Mouse (Mus musculus): Measurements from ENCODE around the gene Psmd4.

- TF ChIP-seq POLR2A (IDR thresholded peaks at IDR 0.05; ENCODE audit: extremely low read depth, insufficient read depth, low read length) (no peak), CTCF (IDR thresholded peaks at IDR 0.05; ENCODE audit: low read depth, low read length) (no peak)
Observed at GRCm38 (mm10) chr3:95002569-95002968, 39.8 kb downstream of the Psmd4 start.

Data from liver, adult 2 months (tissue).